Mouse (Mus musculus) liver (tissue): Measurements from ENCODE around the gene Bid.
"Not testable (repeated sequence)": the region's sequence is repeated elsewhere in the genome, so short reads cannot be mapped to it uniquely, and the experiment has no call there.

Experiments used
- DNase-seq: peaks from one replicate; pipeline ENCODE4 v3.0.0-alpha.2; 2020; ENCODE audit warnings: mixed read lengths

The Bid gene

GRCm38 (mm10) chr6:120933670-120934069, 17.0 kb upstream of the Bid start:
- no peak for DNase-seq

- no peak for DNase-seq
These were observed 15.9 kb upstream of the Bid start for GRCm38 (mm10) chr6:120932597-120932996.

GRCm38 (mm10) chr6:120930450-120931306, 14.0 kb upstream of the Bid start:
- DNase-seq = no peak

GRCm38 (mm10) chr6:120929421-120929820, 12.8 kb upstream of the Bid start:
- DNase-seq = no peak

GRCm38 (mm10) chr6:120927765-120928164, 11.1 kb upstream of the Bid start:
- DNase-seq = no peak

GRCm38 (mm10) chr6:120926880-120927279, 10.2 kb upstream of the Bid start:
- no peak for DNase-seq

GRCm38 (mm10) chr6:120924791-120925321, 8.2 kb upstream of the Bid start:
- DNase-seq = not testable (repeated sequence)

- no peak for DNase-seq
These were observed 1.3 kb upstream of the Bid start for GRCm38 (mm10) chr6:120917975-120918374.

GRCm38 (mm10) chr6:120916972-120917881, 574 bp upstream of the Bid start:
- DNase-seq = not testable (repeated sequence)

- DNase-seq = no peak
These were observed 1.0 kb downstream of the Bid start for GRCm38 (mm10) chr6:120915649-120915975.

- peak; percentile 74 for DNase-seq
These were observed 1.6 kb downstream of the Bid start for GRCm38 (mm10) chr6:120914911-120915648.

GRCm38 (mm10) chr6:120914533-120914910, 2.1 kb downstream of the Bid start:
- peak; percentile 45 for DNase-seq

GRCm38 (mm10) chr6:120913783-120914182, 2.9 kb downstream of the Bid start:
- DNase-seq = no peak

- DNase-seq = no peak
These were observed 3.7 kb downstream of the Bid start for GRCm38 (mm10) chr6:120912931-120913330.

- no peak for DNase-seq
These were observed 5.2 kb downstream of the Bid start for GRCm38 (mm10) chr6:120911213-120912007.

- no peak for DNase-seq
These were observed 7.2 kb downstream of the Bid start for GRCm38 (mm10) chr6:120909501-120909900.

- DNase-seq = not testable (repeated sequence)
These were observed 8.6 kb downstream of the Bid start for GRCm38 (mm10) chr6:120907876-120908597.

- no peak for DNase-seq
These were observed 10.1 kb downstream of the Bid start for GRCm38 (mm10) chr6:120906521-120906920.

- DNase-seq = no peak
These were observed 11.5 kb downstream of the Bid start for GRCm38 (mm10) chr6:120905111-120905510.

- no peak for DNase-seq
These were observed 12.7 kb downstream of the Bid start for GRCm38 (mm10) chr6:120903961-120904360.

GRCm38 (mm10) chr6:120903450-120903912, 13.2 kb downstream of the Bid start:
- peak; percentile 52 for DNase-seq
